Mouse (Mus musculus) megakaryocyte-erythroid progenitor cell, adult 5 weeks (primary cell): ENCODE measurements around the gene Cd46. TPM values are rescaled to one million over a fixed set of nuclear protein-coding genes. Genes with fewer than 3 reads are reported as not detected.

Source experiments
- polyA plus RNA-seq: library from polyadenylated mRNA; stranded (reverse); fragments of >175 nt; gene quantifications from 2 replicates; pipeline ENCODE4 v1.2.3, GENCODE M21; 2012

The Cd46 gene
- polyA plus RNA-seq, result 0.02 and 0.03 TPM in 2 replicates

GRCm38 (mm10) chr1:195092220-195092720 is at the start of gene Cd46:
Gene Cd46 (minus strand): TSS chr1:195092249.

GRCm38 (mm10) chr1:195130953-195131674 is 39.1 kb upstream of the Cd46 start, which contains the start of gene Cr1l:
Gene Cr1l (minus strand): TSS chr1:195131586.

Other genes starting within 250 kb of the Cd46 start
- gene Cd34, start 153.4 kb downstream of the Cd46 start, polyA plus RNA-seq, result 68.0 and 91.6 TPM in 2 replicates
- 4.2 and 6.9 TPM in 2 replicates for gene Cr1l, start 39.3 kb upstream of the Cd46 start, polyA plus RNA-seq
- not detected in 2 replicates for gene Cr2, start 84.5 kb upstream of the Cd46 start, polyA plus RNA-seq